Mouse (Mus musculus) thymus, adult 2 months (tissue): ENCODE measurements around the gene Mul1. TPM values are rescaled to one million over a fixed set of nuclear protein-coding genes. Genes with fewer than 3 reads are reported as not detected.

Source experiments
- DNase-seq: peaks from one replicate; pipeline ENCODE4 v3.0.0; 2021
- H3K27ac ChIP-seq: fragments of 200-500 bp; 2 replicates; pipeline ENCODE4 v1.5.1; 2012; ENCODE audit warnings: low read length, control low read depth; ENCODE audit not compliant: control insufficient read depth, insufficient read depth
- H3K27me3 ChIP-seq: fragments of 200-500 bp; 2 replicates; pipeline ENCODE4 v1.6.1; 2012; ENCODE audit warnings: mild to moderate bottlenecking, low read length, moderate library complexity, mixed read lengths; ENCODE audit not compliant: control insufficient read depth, insufficient read depth
- H3K36me3 ChIP-seq: fragments of 200-500 bp; 2 replicates; pipeline ENCODE4 v1.6.1; 2012; ENCODE audit warnings: mild to moderate bottlenecking, low read length, moderate library complexity; ENCODE audit not compliant: control insufficient read depth, insufficient read depth
- H3K4me1 ChIP-seq: fragments of 200-500 bp; replicated peaks from 2 replicates; pipeline ENCODE4 v1.6.1; 2012; ENCODE audit warnings: low read length; ENCODE audit not compliant: control insufficient read depth, insufficient read depth
- H3K4me3 ChIP-seq: fragments of 200-500 bp; 2 replicates; pipeline ENCODE4 v1.5.1; 2012; ENCODE audit warnings: mild to moderate bottlenecking, low read length, control low read depth, moderate library complexity; ENCODE audit not compliant: control insufficient read depth, insufficient read depth
- CTCF ChIP-seq: fragments of 200-500 bp; IDR thresholded peaks from 2 replicates; pipeline ENCODE4 v1.5.1; 2012; ENCODE audit warnings: mild to moderate bottlenecking, control low read depth, low read length, moderate library complexity, borderline replicate concordance; ENCODE audit not compliant: control insufficient read depth, poor library complexity, insufficient read depth; ENCODE audit errors: extremely low read depth
- POLR2A ChIP-seq: fragments of 200-500 bp; IDR thresholded peaks from 2 replicates; pipeline ENCODE4 v1.6.1; 2012; ENCODE audit warnings: mild to moderate bottlenecking, low read length, control low read depth, moderate library complexity; ENCODE audit not compliant: control insufficient read depth, poor library complexity, insufficient read depth; ENCODE audit errors: extremely low read depth
- WGBS: fragments of 180-500 bp; shearing (Covaris S2); methylation state at CpG from one replicate; pipeline ENCODE4 v1.1.7; 2018; 5-methylcytosine and 5-hydroxymethylcytosine counted together
- polyA plus RNA-seq: library from polyadenylated mRNA; depleted of rRNA; stranded (reverse); fragments of >200 nt; gene quantifications from 2 replicates; pipeline ENCODE4 v1.2.3, GENCODE M21; 2012; rRNA removed

Gene Mul1
- polyA plus RNA-seq, 1 experiment: 16.9 TPM

DNA sequence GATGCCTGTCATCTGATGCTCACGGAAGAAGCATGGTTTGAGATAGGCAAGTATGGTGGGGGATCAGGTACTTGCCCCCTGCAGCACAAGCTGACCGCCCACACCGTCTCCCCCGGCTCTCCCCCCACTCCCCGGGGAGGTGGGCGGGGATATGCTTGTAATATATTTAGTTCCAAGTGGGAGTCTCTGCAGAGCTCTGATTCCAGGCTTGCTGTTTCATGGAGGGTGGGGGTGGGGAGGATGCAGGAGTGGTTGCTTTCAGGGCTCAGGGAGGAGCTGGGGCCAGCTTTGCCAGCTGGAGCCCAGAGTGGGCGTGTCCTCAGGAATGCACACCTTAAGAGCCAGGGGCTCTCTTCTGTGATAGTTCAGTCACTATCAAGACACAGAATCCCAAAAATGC is 34.6 kb downstream of the Mul1 start:
- Histone ChIP-seq H3K27me3 (peaks cover 11% of the 10 kb centered on the region), H3K36me3 (no peaks in the 10 kb centered on the region), H3K4me3 (no peak overlapping the region), H3K4me1 (peaks cover 4% of the 10 kb centered on the region; the same call in 1 of the 2 replicates), H3K27ac (no peak overlapping the region)
- no peak for DNase-seq
- TF ChIP-seq POLR2A: no peak
- no peak for TF ChIP-seq CTCF
- WGBS: 28% methylated on average over 7 of the region's 7 CpGs

GRCm38 (mm10) chr4:138471241-138471640 is 36.8 kb downstream of the Mul1 start:
- no peak for DNase-seq
- WGBS: 73% methylated on average over 7 of the region's 7 CpGs
- Histone ChIP-seq H3K4me3 (no peak overlapping the region), H3K27ac (no peak overlapping the region), H3K36me3 (no peaks in the 10 kb centered on the region), H3K27me3 (no peaks in the 10 kb centered on the region; the same call in 1 of the 2 replicates), H3K4me1 (no peaks in the 10 kb centered on the region)
- TF ChIP-seq CTCF: no peak
- no peak for TF ChIP-seq POLR2A

DNA sequence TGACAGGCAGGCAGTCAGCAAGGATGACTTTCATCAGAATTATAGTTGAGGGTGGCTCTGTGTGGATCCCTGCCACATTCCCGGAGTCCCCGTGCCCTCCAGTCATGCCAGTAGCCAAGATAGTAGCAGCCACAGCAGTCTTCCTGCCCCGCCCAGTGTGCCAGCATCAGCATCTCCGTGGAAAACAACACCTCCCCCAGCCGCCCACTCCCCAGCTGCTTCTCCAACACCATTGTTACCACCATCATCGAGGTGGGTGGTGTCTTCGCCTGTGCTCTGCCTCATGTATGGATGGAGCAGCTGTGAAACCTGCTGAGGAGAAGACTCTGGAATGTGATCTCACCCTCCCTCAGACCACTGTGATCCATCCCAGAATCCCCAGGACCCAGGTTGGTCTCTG is 45.1 kb downstream of the Mul1 start:
- Histone ChIP-seq H3K4me3 (no peak overlapping the region), H3K27ac (no peak overlapping the region), H3K27me3 (no peaks in the 10 kb centered on the region), H3K36me3 (no peaks in the 10 kb centered on the region), H3K4me1 (no peaks in the 10 kb centered on the region)
- TF ChIP-seq CTCF: no peak
- TF ChIP-seq POLR2A: no peak
- DNase-seq: no peak
- 81% methylated on average over 7 of the region's 7 CpGs for WGBS

- Histone ChIP-seq H3K27ac (no peak overlapping the region), H3K36me3 (no peaks in the 10 kb centered on the region), H3K4me3 (no peak overlapping the region), H3K27me3 (no peaks in the 10 kb centered on the region), H3K4me1 (no peaks in the 10 kb centered on the region)
- no peak for DNase-seq
- WGBS: 21% methylated on average over 9 of the region's 9 CpGs
- TF ChIP-seq POLR2A: no peak
Measured at GRCm38 (mm10) chr4:138480962-138481361, 46.5 kb downstream of the Mul1 start.

DNA sequence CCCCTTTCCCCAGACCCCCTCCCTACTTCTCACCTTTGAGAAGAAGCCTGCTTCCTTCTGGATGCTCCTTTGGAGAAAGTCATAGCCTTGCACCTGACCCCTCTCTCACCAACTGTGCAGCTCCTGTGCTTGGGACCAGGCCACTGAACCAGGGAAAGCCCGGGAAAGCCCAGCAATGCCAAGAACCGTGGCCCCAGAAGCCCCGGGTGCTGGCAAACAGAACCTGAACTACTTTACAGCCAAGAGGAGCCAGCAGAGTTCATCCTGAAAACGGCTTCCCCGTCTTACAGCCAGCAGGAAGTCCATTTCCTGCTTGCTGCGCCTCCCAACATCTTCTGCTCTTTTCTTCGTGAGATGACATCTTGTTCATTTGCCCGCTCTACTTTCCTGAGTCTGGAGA is 48.2 kb downstream of the Mul1 start:
- WGBS: 26% methylated on average over 8 of the region's 8 CpGs
- H3K36me3 ChIP-seq: no peaks in the 10 kb centered on the region
- no peak overlapping the region for H3K27ac ChIP-seq
- H3K4me3 ChIP-seq: no peak overlapping the region
- DNase-seq: no peak
- no peaks in the 10 kb centered on the region for H3K4me1 ChIP-seq
- TF ChIP-seq CTCF (no peak), POLR2A (no peak)
- no peaks in the 10 kb centered on the region for H3K27me3 ChIP-seq

DNA sequence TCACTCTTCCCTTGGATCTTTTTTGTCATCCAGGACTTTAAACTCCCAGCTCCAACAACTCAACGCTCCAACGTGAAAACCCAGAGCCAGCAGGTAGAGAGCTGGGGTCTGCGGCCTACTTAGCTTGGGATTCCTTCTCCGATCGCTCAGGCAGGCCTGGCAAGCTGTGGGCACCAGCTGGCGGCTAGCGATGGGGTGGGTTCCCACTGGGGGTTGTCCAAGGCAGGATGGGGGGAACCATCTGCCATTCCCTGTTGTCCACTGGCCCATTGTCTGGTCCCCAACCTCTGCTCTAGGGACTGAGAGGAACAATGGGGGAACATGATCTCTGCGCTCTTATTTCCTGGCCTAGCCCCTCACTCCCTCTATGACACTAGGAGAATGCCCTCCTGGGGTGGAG is 53.8 kb downstream of the Mul1 start:
- DNase-seq: no peak
- H3K27ac ChIP-seq: no peak overlapping the region
- no peaks in the 10 kb centered on the region for H3K36me3 ChIP-seq
- no peak overlapping the region for H3K4me3 ChIP-seq
- no peaks in the 10 kb centered on the region for H3K4me1 ChIP-seq
- TF ChIP-seq POLR2A: no peak
- no peak for TF ChIP-seq CTCF
- WGBS: 80% methylated on average over 8 of the region's 8 CpGs
- no peaks in the 10 kb centered on the region for H3K27me3 ChIP-seq

DNA sequence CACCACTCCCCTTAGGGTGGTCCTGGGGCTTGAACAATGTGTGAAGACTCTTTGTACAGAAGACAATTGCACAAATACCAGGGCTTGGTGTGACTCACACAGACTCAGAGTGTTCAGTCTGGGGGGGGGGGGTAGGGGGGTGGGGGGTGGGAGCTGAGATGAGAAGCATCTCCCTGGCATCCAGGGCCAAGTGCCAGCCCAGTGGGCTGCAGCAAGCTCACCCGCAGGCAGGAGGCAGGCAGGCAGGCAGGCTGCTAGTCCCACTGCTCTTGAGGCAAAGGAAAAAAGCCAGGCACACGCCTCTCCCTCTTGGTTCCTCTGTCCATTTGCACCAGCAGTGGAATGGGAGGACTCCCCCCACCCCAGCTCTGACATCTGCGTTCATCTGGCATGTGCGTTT is 56.6 kb downstream of the Mul1 start:
- WGBS: 80% methylated on average over 4 of the region's 4 CpGs
- Histone ChIP-seq H3K27ac (no peak overlapping the region), H3K27me3 (no peaks in the 10 kb centered on the region), H3K4me3 (no peak overlapping the region), H3K4me1 (no peaks in the 10 kb centered on the region), H3K36me3 (no peaks in the 10 kb centered on the region)
- no peak for TF ChIP-seq POLR2A
- no peak for TF ChIP-seq CTCF
- DNase-seq: no peak

Other genes with a start within 250 kb of the Mul1 start
- gene Hp1bp3, start 218.4 kb upstream of the Mul1 start, polyA plus RNA-seq: 146 and 150 TPM in 2 replicates
- gene Sh2d5, start 184.3 kb upstream of the Mul1 start, polyA plus RNA-seq: 4.2 and 4.7 TPM in 2 replicates
- gene Kif17, start 184.2 kb upstream of the Mul1 start, polyA plus RNA-seq: 1.3 and 1.6 TPM in 2 replicates
- 173 and 195 TPM in 2 replicates for gene Ddost, start 129.9 kb upstream of the Mul1 start, polyA plus RNA-seq
- gene Pink1, start 108.4 kb upstream of the Mul1 start, polyA plus RNA-seq: 82.3 and 103 TPM in 2 replicates
- gene Cda, start 66.7 kb upstream of the Mul1 start, polyA plus RNA-seq: 0.24 and 0.60 TPM in 2 replicates
- gene Fam43b, start 38.1 kb upstream of the Mul1 start, polyA plus RNA-seq: not detected in 2 replicates
- gene Camk2n1, start 19.6 kb downstream of the Mul1 start, polyA plus RNA-seq: 2.2 and 2.7 TPM in 2 replicates
- gene Vwa5b1, start 201.2 kb downstream of the Mul1 start, polyA plus RNA-seq: 0.08 and 0.09 TPM in 2 replicates